Mouse (Mus musculus): ENCODE measurements around the gene Unc13d.

GRCm38 (mm10) chr11:116117241-116117640 lies 39.5 kb upstream of the Unc13d start:
- TF ChIP-seq EP300 (IDR thresholded peaks at IDR 0.05; ENCODE audit: insufficient read depth, low read depth, low read length) (no peak), POLR2A (IDR thresholded peaks at IDR 0.05; ENCODE audit: insufficient read depth, low read length) (no peak), CTCF (IDR thresholded peaks at IDR 0.05; ENCODE audit: low read depth, low read length) (no peak)

All from ES-Bruce4 (cell line).